Mouse (Mus musculus): ENCODE data around the gene Dhodh. TPM values are rescaled to one million over a fixed set of nuclear protein-coding genes. Genes with fewer than 3 reads are reported as not detected.

The Dhodh gene
- total RNA-seq (2023): 6.1 and 15.4 TPM in 2 replicates

GRCm38 (mm10) chr8:109608271-109609152 lies at the start of gene Dhodh:
Gene Dhodh (minus strand): TSS chr8:109608673.

GRCm38 (mm10) chr8:109614243-109615210 lies 6.1 kb upstream of the Dhodh start, which contains the start of gene Pkd1l3:
Gene Pkd1l3 (plus strand): TSS chr8:109614517.

GRCm38 (mm10) chr8:109578900-109579301 lies 29.6 kb downstream of the Dhodh start, which contains the start of gene Hp:
Gene Hp (minus strand): TSS chr8:109579172.

GRCm38 (mm10) chr8:109565498-109566333 lies 42.8 kb downstream of the Dhodh start, which contains the start of the genes Dhx38 and Txnl4b:
Gene Dhx38 (minus strand): TSS chr8:109565861.
Gene Txnl4b (plus strand): TSS chr8:109565892.

Other genes with a start within 250 kb of the Dhodh start
- not detected in 2 replicates for gene Pmfbp1, start 114.6 kb downstream of the Dhodh start, total RNA-seq (2023)
- 110 and 138 TPM in 2 replicates for gene Dhx38, start 42.8 kb downstream of the Dhodh start, total RNA-seq (2023)
- 10.1 and 12.8 TPM in 2 replicates for gene Txnl4b, start 42.8 kb downstream of the Dhodh start, total RNA-seq (2023)
- 1,024 and 1,082 TPM in 2 replicates for gene Hp, start 29.5 kb downstream of the Dhodh start, total RNA-seq (2023)
- gene Pkd1l3, start 5.8 kb upstream of the Dhodh start, total RNA-seq (2023): 0.47 TPM in 1 of 2 replicates, not detected in the other
- 120 and 159 TPM in 2 replicates for gene Ist1, start 84.6 kb upstream of the Dhodh start, total RNA-seq (2023)
- 18.7 and 23.1 TPM in 2 replicates for gene Zfp821, start 96.9 kb upstream of the Dhodh start, total RNA-seq (2023)
- 34.0 and 40.5 TPM in 2 replicates for gene Atxn1l, start 129.1 kb upstream of the Dhodh start, total RNA-seq (2023)
- gene Ap1g1, start 169.9 kb upstream of the Dhodh start, total RNA-seq (2023): 63.3 and 81.9 TPM in 2 replicates